Mouse (Mus musculus): Measurements from ENCODE around the gene Gpsm2. TPM values are rescaled to one million over a fixed set of nuclear protein-coding genes. Genes with fewer than 3 reads are reported as not detected.

The Gpsm2 gene
- total and polyA plus RNA-seq, 3 experiments = 9.7 to 11.2 (median 10.4) TPM

GRCm38 (mm10) chr3:108634761-108635160 lies 87.3 kb downstream of the Gpsm2 start:
- Histone ChIP-seq H3K4me1 (ENCODE audit: control insufficient read depth in 1 of 2, insufficient read depth in 2 of 2) (no peaks in the 10 kb centered on the region), H3K9me3 (replicated peaks; ENCODE audit: low read length) (no peaks in the 10 kb centered on the region), H3K27ac (ENCODE audit: insufficient read depth, low read depth) (no peak overlapping the region), H3K36me3 (replicated peaks in 1 of 2; ENCODE audit: control insufficient read depth in 1 of 2, insufficient read depth in 1 of 2, low read length in 1 of 2) (peaks cover 0 to 2% of the 10 kb centered on the region in 2 experiments), H3K9ac (ENCODE audit: insufficient read depth, low read depth) (no peak overlapping the region), H3K4me3 (replicated peaks in 1 of 3; ENCODE audit: low read depth in 2 of 3, low read length in 2 of 3, poor library complexity in 1 of 3) (no peak overlapping the region), H3K27me3 (replicated peaks) (no peaks in the 10 kb centered on the region), H3K79me2 (replicated peaks; ENCODE audit: control insufficient read depth, extremely low read depth, insufficient read depth, poor library complexity, severe bottlenecking) (no peaks in the 10 kb centered on the region), H3K4me2 (ENCODE audit: insufficient read depth, low read depth, poor library complexity, severe bottlenecking) (no peak overlapping the region)
- no peak for TF ChIP-seq ZNF384 (IDR thresholded peaks at IDR 0.05; ENCODE audit: low read depth, low read length)
- TF ChIP-seq PAX5 (IDR thresholded peaks at IDR 0.05; ENCODE audit: low read length) = no peak
- no peak for TF ChIP-seq MXI1 (IDR thresholded peaks at IDR 0.05; ENCODE audit: low read depth, low read length)
- TF ChIP-seq NELFE (IDR thresholded peaks at IDR 0.05; ENCODE audit: low read depth, low read length) = no peak
- TF ChIP-seq POLR2AphosphoS2 (IDR thresholded peaks at IDR 0.05; ENCODE audit: low read depth, low read length) = no peak
- TF ChIP-seq KAT2A (IDR thresholded peaks at IDR 0.05; ENCODE audit: insufficient replicate concordance, low read length) = no peak
- in situ Hi-C loops (cut with MboI; ENCODE audit: low pct_ligation_motif_present, low pct_unique_long_range_greater_than_20kb, low sequenced_read_pairs) = no loop called here
- dilution Hi-C loops (cut with MboI; ENCODE audit: extremely low pct_ligation_motif_present, extremely low pct_unique_long_range_greater_than_20kb, low sequenced_read_pairs) = no loop called here
- DNase-seq (ENCODE audit: extremely low read depth) = no peak

Other genes starting within 250 kb of the Gpsm2 start
- gene 1700013F07Rik, start 188.2 kb downstream of the Gpsm2 start, total RNA-seq (2012; rRNA removed) = 2.5 TPM in 1 of 2 replicates, not detected in the other
- gene 1700013F07Rik, start 188.2 kb downstream of the Gpsm2 start, total RNA-seq (2014; rRNA removed) = 0.38 TPM in 1 of 2 replicates, not detected in the other
- 0.94 TPM in 1 of 2 replicates, not detected in the other for gene 1700013F07Rik, start 188.2 kb downstream of the Gpsm2 start, polyA plus RNA-seq (2012; ENCODE audit: insufficient read length, low read depth)
- gene 5330417C22Rik, start 185.8 kb downstream of the Gpsm2 start, total RNA-seq (2012; rRNA removed) = 0.13 and 0.17 TPM in 2 replicates
- 0.05 TPM in 1 of 2 replicates, not detected in the other for gene 5330417C22Rik, start 185.8 kb downstream of the Gpsm2 start, total RNA-seq (2014; rRNA removed)
- 0.26 and 0.27 TPM in 2 replicates for gene 5330417C22Rik, start 185.8 kb downstream of the Gpsm2 start, polyA plus RNA-seq (2012; ENCODE audit: insufficient read length, low read depth)
- gene Tmem167b, start 159.8 kb downstream of the Gpsm2 start, total RNA-seq (2012; rRNA removed) = 11.3 and 12.0 TPM in 2 replicates
- gene Tmem167b, start 159.8 kb downstream of the Gpsm2 start, total RNA-seq (2014; rRNA removed) = 18.4 and 18.7 TPM in 2 replicates
- gene Tmem167b, start 159.8 kb downstream of the Gpsm2 start, polyA plus RNA-seq (2012; ENCODE audit: insufficient read length, low read depth) = 13.1 and 14.4 TPM in 2 replicates
- gene Taf13, start 150.6 kb downstream of the Gpsm2 start, total RNA-seq (2012; rRNA removed) = 9.6 and 10.0 TPM in 2 replicates
- gene Taf13, start 150.6 kb downstream of the Gpsm2 start, total RNA-seq (2014; rRNA removed) = 10.3 and 12.0 TPM in 2 replicates
- gene Taf13, start 150.6 kb downstream of the Gpsm2 start, polyA plus RNA-seq (2012; ENCODE audit: insufficient read length, low read depth) = 19.7 and 20.9 TPM in 2 replicates
- gene Wdr47, start 131.0 kb downstream of the Gpsm2 start, total RNA-seq (2012; rRNA removed) = 2.2 and 2.4 TPM in 2 replicates
- gene Wdr47, start 131.0 kb downstream of the Gpsm2 start, total RNA-seq (2014; rRNA removed) = 1.7 and 2.7 TPM in 2 replicates
- 2.7 and 4.6 TPM in 2 replicates for gene Wdr47, start 131.0 kb downstream of the Gpsm2 start, polyA plus RNA-seq (2012; ENCODE audit: insufficient read length, low read depth)
- 31.6 and 38.9 TPM in 2 replicates for gene Clcc1, start 68.4 kb downstream of the Gpsm2 start, total RNA-seq (2012; rRNA removed)
- 51.4 and 53.0 TPM in 2 replicates for gene Clcc1, start 68.4 kb downstream of the Gpsm2 start, total RNA-seq (2014; rRNA removed)
- 36.3 and 36.5 TPM in 2 replicates for gene Clcc1, start 68.4 kb downstream of the Gpsm2 start, polyA plus RNA-seq (2012; ENCODE audit: insufficient read length, low read depth)
- not detected in 2 replicates for gene Aknad1, start 17.3 kb upstream of the Gpsm2 start, total RNA-seq (2012; rRNA removed)
- gene Aknad1, start 17.3 kb upstream of the Gpsm2 start, total RNA-seq (2014; rRNA removed) = not detected in 2 replicates
- gene Aknad1, start 17.3 kb upstream of the Gpsm2 start, polyA plus RNA-seq (2012; ENCODE audit: insufficient read length, low read depth) = not detected in 2 replicates
- 14.5 and 21.5 TPM in 2 replicates for gene Stxbp3, start 118.2 kb upstream of the Gpsm2 start, total RNA-seq (2012; rRNA removed)
- 14.4 and 16.7 TPM in 2 replicates for gene Stxbp3, start 118.2 kb upstream of the Gpsm2 start, total RNA-seq (2014; rRNA removed)
- 12.1 and 16.7 TPM in 2 replicates for gene Stxbp3, start 118.2 kb upstream of the Gpsm2 start, polyA plus RNA-seq (2012; ENCODE audit: insufficient read length, low read depth)
- 0.42 and 0.81 TPM in 2 replicates for gene Fndc7, start 167.7 kb upstream of the Gpsm2 start, total RNA-seq (2012; rRNA removed)
- 1.1 TPM in 2 replicates for gene Fndc7, start 167.7 kb upstream of the Gpsm2 start, total RNA-seq (2014; rRNA removed)
- 0.57 and 0.61 TPM in 2 replicates for gene Fndc7, start 167.7 kb upstream of the Gpsm2 start, polyA plus RNA-seq (2012; ENCODE audit: insufficient read length, low read depth)
- gene Prpf38b, start 189.4 kb upstream of the Gpsm2 start, total RNA-seq (2012; rRNA removed) = 42.6 and 47.4 TPM in 2 replicates
- gene Prpf38b, start 189.4 kb upstream of the Gpsm2 start, total RNA-seq (2014; rRNA removed) = 42.9 and 55.9 TPM in 2 replicates
- gene Prpf38b, start 189.4 kb upstream of the Gpsm2 start, polyA plus RNA-seq (2012; ENCODE audit: insufficient read length, low read depth) = 177 and 193 TPM in 2 replicates
- gene Henmt1, start 217.6 kb upstream of the Gpsm2 start, total RNA-seq (2012; rRNA removed) = not detected in 2 replicates
- not detected in 2 replicates for gene Henmt1, start 217.6 kb upstream of the Gpsm2 start, total RNA-seq (2014; rRNA removed)
- 0.45 TPM in 1 of 2 replicates, not detected in the other for gene Henmt1, start 217.6 kb upstream of the Gpsm2 start, polyA plus RNA-seq (2012; ENCODE audit: insufficient read length, low read depth)
- not detected in 2 replicates for gene Gm9857, start 218.1 kb upstream of the Gpsm2 start, total RNA-seq (2012; rRNA removed)
- not detected in 2 replicates for gene Gm9857, start 218.1 kb upstream of the Gpsm2 start, total RNA-seq (2014; rRNA removed)
- not detected in 2 replicates for gene Gm9857, start 218.1 kb upstream of the Gpsm2 start, polyA plus RNA-seq (2012; ENCODE audit: insufficient read length, low read depth)